Mouse (Mus musculus): ENCODE results near the gene Synj2.
A peak's percentile ranks its signal among the peaks of the same experiment; 100 is the strongest.

Gene Synj2

DNA sequence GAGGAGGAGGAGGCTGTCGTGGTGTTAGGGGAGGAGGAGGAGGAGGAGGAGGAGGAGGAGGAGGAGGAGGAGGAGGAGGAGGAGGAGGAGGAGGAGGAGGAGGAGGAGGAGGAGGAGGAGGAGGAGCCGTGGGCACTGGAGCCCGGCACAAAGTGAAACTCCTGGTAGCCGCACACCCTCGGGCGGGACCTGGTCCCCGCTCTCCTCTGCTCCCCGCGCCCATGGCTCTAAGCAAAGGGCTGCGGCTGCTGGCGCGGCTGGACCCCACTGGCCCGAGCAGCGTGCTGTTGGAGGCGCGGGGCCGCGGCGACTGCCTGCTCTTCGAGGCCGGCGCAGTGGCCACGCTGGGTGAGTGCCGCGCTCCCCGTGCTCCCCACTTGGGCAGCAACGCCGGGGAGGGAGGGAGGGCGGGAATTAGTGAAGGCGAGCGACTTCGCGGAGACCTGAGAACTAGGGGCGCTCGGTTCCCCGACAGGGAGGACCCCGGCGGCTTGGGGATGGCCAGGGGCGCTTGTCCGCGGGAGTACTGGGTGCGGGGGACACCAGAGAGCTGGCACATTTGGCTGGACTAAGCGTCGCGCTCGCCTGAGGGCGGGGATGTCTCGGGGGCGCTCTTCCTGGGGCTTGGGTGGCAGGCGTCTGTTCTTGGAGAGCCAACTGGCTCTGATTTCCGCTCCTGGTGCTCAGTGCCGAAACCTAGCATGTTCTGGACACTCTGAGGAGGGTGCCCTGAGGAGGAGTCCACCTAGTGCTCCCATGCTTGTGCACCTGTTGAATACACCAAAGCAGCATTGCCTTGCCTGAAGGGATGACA, at the start of gene Synj2:
Synj2 (plus strand) TSS at position 51 of the 814 bp plus-strand sequence.
- DNase-seq: peak; percentile 65

DNA sequence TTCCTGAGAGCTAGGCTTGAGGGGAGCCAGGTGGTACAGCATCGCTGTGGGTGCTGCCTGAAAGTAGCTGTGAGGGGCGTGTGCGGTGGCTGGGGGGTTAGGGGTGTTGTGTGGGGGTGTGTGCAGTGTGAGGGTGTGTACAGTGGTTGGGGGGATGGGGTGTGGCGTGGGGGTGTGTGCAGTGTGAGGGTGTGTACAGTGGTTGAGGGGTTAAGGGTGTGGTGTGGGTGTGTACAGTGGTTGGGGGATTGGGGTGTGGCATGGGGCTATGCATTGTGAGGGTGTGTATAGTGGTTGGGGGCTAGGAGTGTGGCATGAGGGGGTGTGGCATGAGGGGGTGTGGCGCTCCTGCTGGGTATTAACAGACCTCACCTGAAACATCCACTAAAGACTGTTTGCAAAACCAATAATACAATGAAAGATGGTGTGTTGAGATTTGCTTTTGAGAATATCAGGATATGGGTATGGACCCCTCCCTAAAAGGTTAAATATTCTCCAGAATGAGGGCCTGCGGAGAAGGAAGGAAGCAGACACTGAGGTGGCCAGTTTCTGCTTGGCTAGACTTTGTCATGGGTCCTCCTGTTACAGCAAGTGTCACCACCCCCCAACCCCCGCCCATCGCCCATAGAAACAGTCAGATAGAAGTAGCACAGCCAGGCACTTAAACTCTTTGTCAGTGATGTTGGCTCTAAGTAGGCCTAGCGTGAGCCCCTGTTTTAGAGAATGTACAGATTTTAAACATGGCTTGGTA, 49.0 kb upstream of the Synj2 start:
- DNase-seq: no peak

GRCm38 (mm10) chr17:5893092-5893491, 48.0 kb upstream of the Synj2 start:
- DNase-seq: no peak

DNA sequence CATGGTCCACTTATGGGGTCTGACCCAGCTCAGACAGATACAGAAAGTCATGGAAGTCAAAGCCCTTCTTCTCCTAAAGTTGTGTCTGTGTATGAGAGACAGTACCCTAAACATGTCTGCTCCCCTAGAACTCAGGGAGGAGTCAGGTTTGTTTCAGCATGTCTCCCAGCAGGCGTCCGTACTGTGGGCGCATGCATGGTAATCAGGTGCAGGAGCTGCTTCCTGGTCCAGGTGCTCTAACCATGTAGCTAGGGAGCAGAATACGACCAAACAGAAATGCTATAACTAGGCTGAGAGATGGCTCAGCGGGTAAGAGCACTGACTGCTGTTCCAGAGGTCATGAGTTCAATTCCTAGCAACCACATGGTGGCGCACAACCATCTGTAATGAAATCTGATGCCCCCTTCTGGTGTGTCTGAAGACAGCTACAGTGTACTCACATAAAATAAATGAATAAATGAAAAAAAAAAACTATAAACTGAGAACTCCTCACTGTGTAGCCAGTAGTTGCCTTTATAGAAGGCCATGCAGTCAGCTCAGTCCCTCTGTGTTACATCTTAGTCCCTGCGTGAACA, 47.4 kb upstream of the Synj2 start:
- no peak for DNase-seq

DNA sequence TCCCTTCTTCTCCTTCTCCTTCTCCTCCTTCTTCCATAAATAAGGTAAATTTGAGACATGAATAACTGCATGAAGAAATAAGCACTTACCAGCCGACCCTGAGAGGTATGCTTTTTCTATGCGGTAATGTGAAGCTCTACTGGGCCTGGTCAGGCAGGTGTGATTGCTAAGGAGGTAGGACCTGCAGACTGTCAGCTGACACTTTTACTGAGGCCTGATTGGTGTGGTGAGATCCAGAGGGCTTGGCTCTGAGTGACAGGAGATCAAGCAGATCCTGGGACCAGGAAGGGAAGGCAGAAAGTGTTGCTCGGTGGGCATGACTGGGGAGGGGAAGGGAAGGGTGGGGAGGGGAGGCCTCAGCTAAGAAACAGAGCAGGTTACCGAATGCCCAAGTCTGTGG, 45.0 kb upstream of the Synj2 start:
- no peak for DNase-seq

DNA sequence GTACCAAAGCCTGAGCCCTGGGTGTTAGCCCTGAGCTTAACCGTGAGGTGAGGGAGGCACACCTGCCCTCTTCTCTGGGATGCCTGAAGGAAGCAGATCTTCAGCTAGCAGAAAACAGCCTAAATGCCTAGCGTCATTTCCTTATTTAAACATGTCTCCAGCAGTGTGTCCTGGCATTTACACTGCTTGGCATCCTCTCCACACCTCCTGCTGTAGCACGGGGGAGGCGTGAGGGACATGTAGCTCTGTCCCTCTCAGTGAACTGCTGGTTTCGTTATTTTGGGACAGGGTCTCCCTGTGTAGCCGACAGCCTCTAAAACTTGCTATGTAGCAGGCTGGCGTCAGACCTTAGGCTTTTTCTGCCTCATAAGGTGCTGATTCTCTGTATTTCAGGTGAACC, 44.5 kb upstream of the Synj2 start:
- no peak for DNase-seq

DNA sequence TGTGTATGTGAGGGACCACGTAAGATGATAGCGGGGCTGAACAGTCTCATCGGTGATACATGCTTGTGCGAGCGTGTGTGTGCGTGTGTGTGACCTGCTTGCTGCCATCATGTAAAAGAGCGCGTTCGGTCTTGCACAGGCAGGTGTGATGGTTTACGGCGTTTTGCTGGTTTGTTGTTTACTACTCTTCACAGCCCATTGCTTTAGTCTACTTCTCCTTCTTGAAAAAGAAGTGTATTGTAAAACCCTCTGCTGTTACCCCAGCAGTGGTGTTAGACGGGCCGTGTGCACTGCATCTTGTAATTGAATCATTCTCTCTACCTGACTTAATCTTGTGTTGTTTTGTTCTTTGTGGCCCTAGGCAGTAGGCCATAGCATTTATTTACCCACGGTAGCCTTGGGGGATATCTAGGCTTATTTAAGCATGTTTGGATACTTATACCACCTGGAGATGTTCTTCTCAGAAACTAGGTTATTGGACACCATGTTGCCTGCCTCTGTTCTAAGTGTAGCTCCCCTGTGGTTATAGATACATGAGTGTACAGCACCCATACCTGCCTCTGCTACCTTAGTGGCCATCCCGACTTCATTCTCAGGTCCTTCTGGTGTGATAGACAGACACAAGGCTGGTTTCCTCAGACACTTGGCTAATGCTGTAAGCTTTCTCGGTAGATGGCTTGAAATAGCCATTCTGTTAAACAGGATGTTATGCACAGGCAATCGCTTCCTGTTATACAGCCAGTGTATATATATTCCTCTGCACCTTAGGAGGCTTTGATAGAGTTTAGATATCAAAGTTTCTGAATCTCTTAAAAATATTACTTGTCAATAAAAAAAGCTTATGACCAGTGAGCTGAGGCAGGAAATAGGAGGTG, 43.5 kb upstream of the Synj2 start:
- no peak for DNase-seq

- DNase-seq: no peak
Observed at GRCm38 (mm10) chr17:5899251-5899650, 41.8 kb upstream of the Synj2 start.

DNA sequence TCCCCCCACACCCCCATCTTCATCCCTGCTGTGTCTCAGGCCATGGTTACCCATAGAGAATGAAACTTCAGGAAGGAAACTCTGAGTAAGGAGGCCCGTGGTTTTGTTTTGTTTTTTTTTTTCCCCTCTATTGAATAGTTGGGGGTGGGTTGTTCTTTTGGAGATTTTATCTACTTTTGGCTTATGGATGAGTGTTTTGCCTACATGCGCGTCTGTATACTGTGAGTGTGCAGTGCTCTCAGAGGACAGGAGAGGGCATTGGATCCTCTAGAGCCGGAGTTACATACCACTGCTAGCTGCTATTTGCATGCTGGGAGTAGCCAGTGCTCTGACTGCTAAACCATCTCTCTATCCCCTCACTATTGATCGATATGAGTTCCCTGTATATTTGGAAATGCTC, 39.7 kb upstream of the Synj2 start:
- no peak for DNase-seq

- DNase-seq: no peak
Observed at GRCm38 (mm10) chr17:5903630-5904301, 37.3 kb upstream of the Synj2 start.

GRCm38 (mm10) chr17:5909681-5910080, 31.4 kb upstream of the Synj2 start:
- no peak for DNase-seq

DNA sequence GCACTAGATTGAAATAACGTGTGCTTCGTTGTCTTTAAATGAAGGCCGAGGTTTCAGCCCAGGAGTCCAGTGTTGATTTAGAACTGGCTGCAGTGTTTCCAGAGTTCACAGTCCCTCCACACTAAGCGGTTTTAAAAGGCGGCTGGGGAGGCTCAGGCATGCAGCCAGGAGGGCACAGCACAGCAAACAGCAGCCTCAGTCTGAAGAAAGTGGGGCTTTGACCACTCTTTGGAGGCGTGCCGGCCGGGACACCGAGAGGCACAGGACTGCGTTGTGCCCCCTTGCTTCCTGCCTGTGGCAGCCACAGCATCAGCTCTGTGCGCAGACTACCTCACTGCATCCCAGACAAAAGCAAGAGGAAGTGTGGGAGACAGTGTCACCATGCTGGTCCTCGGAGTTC, 29.5 kb upstream of the Synj2 start:
- DNase-seq: no peak

- DNase-seq: no peak
Observed at GRCm38 (mm10) chr17:5912797-5913196, 28.3 kb upstream of the Synj2 start.

DNA sequence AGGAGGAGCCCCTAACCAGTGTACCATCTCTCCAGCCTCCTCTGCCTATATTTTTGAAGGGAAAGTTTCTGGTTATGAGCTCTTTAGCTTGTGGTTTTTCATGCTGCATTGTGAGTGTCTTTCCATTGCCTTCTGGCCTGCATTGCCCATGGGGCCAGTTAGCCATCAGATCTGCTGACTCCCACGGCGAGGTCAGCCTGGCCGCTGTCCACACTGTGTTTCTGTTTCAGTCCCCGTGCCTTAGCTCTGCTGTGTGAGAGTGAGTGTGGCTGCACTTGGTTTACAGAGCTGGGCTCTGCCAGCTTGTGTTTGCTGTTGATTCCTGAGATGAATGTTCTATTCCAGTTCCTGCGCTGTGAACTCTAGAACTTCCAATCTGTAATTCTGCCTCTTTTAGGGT, 26.9 kb upstream of the Synj2 start:
- DNase-seq: no peak

DNA sequence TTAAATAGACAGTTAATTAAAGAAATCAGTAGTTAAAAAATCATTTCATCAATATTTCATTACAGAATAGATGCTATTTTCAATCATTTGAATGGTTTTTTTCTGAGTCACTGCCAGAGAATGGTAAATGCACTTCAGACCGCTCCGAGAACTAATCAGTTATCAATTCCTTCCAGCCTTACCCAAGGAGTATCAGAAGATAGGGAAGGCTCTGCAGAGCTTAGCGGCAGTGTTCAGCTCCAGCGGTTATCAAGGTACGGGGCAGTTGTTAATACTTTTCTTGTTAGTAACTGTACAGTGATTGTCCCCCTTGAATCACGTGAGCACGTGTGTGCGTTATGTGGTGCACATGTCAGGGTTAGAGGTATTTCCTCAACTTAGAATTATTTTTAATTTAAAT, 19.1 kb upstream of the Synj2 start:
- DNase-seq: no peak

DNA sequence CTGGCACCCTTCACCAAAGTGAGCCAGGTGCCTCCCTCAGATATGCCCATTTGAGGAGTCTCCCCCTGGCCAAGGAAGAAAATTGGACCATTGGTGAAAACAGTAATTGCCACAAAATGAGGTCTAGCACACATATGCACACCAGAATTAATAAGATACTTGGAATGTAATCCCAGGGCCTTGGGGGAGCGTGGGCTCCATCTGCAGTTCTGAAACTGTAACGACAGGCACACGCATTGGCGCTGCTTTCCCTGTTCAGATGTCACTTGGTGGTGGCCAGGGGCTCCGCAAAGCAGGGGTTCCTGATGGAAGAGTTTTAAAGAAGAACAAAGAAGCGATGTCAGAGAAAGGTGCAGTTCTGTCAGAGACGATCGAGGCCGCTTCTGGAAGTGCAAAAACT, 17.8 kb upstream of the Synj2 start:
- DNase-seq: no peak

- DNase-seq: no peak
Observed at GRCm38 (mm10) chr17:5924238-5924637, 16.8 kb upstream of the Synj2 start.

GRCm38 (mm10) chr17:5926710-5927109, 14.4 kb upstream of the Synj2 start:
- DNase-seq: no peak

DNA sequence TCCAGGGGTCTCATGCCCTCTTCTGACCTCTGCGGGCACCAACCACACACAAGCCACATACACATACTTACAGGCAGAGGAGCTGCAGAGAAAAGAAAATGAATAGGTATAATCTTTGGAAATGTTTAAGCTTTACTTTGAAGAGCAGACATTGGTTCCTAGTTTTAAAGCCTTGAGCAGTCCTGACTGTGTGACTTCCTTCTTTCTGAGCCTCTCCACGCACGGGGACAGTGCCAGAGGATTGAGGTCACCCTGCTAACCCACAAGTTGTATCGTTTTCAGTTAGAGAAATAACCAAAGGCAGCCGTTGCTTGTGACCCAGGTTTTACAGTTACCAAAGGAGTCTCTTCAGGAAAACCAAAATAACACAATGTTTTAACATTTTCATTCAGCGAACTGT, 12.0 kb upstream of the Synj2 start:
- DNase-seq: no peak

DNA sequence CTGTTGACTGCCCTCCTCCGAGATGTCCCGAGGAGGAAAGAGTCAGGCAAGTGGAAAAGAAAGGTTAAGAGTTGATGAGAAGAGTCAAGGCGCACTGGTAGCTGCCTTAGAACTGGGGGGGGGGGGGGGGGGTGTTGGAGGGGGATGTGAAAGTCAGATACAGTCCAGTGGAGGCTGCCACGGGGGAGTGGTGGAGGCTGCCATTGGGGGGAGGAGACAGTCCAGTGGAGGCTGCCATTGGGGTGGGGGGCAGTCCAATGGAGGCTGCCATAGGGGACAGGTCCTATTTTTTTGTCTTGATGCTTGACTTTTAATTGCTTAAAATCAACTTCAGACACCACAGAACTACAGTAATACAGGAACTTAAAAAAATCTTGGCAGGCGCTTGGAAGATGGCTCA, 8.9 kb upstream of the Synj2 start:
- no peak for DNase-seq

DNA sequence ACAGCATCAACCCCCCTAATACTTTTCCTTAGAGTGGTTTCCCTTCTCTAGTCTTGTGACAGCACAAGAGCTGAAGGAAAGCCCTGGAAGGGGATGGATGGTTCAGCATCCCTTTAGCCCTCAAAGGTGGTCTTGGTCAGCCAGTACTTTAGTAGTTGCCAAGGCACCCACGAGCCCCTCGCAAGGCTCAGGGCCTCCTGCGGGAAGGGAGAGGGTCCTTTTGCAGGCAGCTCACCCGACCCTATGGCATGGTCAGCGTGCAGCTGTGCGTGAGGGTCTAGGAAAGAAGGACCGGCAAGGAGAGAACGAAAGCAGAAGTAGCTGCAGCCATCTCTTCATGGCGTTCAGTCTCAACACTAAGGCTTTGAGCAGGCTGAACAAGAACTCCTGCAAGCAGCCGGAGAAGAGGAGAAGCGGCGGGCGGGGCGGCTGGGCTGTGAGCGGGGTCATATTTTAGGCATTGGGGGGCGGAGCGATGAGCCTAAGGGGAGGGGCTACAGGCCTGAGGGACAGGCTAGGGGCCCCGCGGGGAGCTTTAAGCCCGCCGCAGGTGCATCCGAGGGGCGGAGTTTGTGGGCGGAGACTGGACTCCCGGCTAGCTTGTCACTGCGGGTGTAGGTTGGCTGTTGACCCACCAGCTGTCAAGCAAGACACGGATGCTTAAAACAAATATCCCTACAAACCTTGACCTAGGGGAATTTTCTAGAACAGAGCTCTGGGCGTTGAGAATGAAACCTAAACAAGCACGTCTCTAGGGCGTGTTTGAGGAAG, 6.3 kb upstream of the Synj2 start:
- peak; percentile 90 for DNase-seq

- DNase-seq: no peak
Observed at GRCm38 (mm10) chr17:5935680-5936079, 5.4 kb upstream of the Synj2 start.
